Mouse (Mus musculus): Measurements from ENCODE around the gene Slc25a17.
A peak's percentile ranks its signal among the peaks of the same experiment; 100 is the strongest.

Slc25a17 gene

DNA sequence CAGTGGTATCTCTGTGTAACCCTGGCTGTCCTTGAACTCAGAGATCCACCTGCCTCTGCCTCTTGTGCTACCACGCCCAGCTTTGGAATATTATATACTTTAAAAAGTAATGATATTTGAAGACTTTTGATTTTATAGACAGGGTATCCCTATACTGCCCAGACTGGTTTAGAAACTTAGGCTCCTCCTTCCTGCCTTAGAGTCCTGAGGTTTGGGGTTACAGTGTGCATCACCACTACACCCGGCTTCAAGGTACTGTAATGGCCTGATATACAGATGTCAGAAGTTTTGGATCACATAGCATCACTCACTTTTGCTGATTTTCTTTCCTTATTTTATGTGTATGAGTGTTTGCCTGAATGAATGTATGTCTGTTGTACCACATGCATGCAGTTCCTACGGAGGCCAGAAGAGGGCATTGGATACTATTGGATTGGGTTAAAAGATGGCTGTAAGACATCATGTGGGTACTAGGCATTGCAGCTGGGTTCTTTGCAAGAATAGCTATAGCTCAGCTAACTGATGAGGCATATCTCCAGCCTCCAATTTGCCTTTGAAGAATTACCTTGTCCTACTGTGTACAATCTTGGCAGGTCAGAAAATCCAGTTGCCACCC, 5.4 kb downstream of the Slc25a17 start:
- peak; percentile 78 for DNase-seq (ENCODE audit: low read depth, low spot score)

DNA sequence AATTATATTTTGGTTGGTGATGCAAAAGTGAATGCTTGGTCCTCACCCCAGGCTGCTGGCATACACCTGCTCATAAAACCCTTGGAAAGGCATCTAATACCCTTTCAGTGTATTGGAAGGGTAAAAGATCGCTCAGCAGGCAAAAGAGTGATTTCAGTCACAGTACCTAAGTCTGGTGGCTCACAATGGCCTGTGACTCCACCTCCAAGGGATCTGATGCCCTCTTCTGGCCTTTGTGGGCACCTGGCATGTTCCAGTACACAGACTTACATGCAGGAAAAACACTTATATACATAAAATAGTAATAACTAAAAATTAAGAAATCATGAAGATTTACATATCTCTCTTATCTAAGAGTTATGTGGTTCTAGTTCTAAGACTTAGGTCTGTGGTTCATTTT, 8.0 kb downstream of the Slc25a17 start:
- no peak for DNase-seq (ENCODE audit: low read depth, low spot score)

DNA sequence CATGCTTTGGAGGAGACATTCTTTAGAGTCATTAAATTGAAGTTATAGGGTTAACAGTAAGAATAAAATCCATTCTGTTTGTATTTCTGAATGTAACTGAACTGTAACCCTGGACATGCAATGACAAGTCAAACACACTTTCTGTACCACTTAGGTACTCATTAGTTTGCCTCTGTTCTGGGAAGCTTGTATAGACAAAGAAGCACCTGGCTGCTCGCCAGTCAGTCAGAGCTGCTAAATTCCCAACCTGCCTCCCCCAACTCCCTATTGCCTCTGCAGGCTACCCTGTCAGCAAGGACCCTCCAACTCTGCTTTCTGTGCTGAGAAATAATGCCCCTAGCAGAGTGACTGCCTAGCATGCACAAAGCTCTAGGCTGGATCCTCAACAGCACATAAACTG, 10.2 kb downstream of the Slc25a17 start:
- no peak for DNase-seq (ENCODE audit: low read depth, low spot score)

DNA sequence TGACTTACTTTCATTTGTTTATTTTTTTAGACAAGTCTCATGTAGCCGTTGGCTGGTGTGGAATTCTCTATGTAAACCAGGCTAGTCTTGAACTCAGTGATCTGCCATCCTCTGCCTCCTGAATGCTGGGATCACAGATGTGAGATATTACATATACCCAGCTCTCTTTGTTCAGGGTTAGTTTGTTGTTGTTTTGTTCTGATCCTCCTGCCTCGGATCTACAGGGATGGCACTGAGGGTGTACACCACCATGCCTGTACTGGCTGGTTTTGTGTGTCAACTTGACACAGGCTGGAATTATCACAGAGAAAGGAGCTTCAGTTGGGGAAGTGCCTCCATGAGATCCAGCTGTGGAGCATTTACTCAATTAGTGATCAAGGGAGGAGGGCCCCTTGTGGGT, 12.2 kb downstream of the Slc25a17 start:
- no peak for DNase-seq (ENCODE audit: low read depth, low spot score)

DNA sequence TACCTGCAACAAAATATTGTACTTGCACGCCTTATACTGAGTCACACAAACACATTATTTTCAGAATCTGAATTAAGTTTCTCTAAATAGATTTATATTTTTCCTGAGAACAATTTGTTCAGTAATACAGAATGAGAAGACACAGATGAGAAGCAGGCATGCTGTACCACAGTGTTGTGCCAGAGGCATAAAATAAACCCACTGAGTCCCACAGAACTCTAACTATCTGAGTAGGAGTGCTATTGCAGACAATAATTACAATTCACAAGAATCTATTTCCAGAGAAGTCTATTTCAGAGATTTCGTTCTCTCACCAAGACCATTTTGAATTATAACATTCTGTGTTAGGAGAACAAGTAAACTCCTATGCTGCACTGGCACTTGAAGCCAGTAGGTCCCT, 13.1 kb downstream of the Slc25a17 start:
- no peak for DNase-seq (ENCODE audit: low read depth, low spot score)

DNA sequence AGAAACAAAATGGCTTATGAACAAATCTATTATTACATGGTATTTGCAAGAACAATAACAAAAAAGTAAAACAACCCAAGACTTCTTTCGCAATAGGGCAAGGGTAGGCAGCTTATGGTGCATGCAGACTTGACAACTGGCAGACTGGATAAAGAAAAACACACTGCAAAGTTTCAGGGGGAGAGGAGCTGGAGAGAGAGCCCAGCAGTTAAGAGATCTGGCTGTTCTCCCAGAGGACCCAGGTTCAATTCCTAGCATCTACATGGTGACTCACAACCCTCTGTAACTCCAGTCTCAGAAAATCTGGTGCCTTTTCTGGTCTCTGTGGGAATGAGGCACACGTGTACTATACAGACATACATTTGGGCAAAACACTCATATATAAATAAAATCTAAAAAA, 19.2 kb downstream of the Slc25a17 start:
- no peak for DNase-seq (ENCODE audit: low read depth, low spot score)

DNA sequence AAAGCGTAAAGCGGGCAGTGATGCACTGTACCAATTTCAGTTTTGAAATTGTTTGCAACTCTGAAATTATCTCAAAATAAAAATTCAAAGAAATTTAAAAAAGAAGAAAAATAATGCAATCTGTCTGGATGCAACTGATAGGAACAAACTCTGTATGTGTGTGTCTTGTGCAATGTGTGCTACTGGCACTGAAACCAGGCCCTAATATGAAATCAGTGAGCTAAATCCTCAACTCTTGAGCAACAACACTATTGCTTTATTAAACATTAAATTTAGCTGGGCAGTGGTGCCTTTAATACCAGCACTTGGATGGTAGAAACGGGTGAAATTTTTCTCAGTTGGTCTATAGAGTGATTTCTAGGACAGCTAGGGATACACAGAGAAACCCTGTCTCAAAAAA, 21.5 kb downstream of the Slc25a17 start:
- DNase-seq (ENCODE audit: low read depth, low spot score), result no peak

DNA sequence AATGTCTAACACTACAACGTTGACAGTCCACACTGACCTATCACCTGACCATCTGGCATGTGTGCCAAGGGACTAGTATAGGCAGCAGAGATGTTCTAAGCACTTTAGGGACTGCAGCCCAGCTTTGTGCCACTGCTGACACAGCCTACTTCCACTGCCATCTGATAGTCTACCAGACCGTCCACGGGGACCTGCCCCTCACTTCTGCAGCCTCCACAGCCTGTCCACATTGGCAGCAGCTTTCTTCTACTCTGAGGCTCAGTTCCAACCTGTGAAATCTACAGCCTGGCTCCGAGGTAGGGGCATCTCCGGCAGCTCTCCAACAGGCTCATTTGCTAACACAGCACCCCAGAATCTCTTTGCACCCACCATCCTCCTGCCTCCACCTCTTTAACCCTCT, 24.1 kb downstream of the Slc25a17 start:
- no peak for DNase-seq (ENCODE audit: low read depth, low spot score)

DNA sequence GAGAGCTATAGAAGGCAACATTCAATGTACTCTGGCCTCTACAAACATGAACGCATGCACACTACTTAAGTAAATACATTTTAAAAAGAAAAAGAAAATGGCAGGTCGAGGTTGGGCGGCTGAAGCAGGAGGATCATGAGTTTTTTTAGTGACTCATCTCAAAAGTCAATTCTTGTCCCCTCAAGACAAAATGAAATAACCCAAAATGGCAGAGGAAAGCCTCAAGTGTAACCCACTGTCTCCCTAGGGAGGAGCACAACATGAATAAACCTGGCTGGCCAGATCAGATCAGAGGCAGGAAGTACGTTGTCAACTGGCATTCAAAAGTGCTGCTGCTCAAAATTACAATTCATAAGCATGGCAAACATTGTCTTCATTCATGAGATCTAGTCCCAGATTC, 28.1 kb downstream of the Slc25a17 start:
- DNase-seq (ENCODE audit: low read depth, low spot score), result no peak

DNA sequence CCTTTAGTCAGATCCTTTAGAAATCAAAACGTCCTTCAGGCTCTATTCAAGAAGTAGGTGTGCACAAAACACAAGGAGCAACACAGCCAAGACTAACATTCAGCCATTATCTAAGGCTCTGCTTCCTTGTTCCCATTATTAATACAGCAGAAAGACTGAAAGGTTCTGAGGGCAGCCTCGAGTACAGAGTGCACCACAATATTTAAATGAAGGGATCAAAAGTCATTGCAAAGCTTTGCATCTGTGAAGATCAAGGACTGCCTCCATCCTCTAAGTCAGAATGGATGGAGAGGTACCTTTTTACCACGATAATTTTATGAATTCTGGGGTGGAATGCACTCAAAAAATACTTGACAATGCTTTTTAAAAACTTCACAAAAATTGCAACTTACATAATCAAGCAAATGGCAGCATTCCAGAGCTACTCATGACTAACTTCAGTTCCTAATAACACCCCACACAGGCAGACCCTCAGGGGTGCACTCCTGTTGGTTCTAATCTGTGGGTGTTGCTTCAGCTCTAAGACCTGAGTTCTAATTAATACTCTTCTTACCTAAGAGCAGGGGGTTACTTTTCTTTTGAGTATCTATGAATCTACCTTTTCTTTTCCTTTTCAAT, 29.7 kb downstream of the Slc25a17 start:
- DNase-seq (ENCODE audit: low read depth, low spot score), result no peak

DNA sequence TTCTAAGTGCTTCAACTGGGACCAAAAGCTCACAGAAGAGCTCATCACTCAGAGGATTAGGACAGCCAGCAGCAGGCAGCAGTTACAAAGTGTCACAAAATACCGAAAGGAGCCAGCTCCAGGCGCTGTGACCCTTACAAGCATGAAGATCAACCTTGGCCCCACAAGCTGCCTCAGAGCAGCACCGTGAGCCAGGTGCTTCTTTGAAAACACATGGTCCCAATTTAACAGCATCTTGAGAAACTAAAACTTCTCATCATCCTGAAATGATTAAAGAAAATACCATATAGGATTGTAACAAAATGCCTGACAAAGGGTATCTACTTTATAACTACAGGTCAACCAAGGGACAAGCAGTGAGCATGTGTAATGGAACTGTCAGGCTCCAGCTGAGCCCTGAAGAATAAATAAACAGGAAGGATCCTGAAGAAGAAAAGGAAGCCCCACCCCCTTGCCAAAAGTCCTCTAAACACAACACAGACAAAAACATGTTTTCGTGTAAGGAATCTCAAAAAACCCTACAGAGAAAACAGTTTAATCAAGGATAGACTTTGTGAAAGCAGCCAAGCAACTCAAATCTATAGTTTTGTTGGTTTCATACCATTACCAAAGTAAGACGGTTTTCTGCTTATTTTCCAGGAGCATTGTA, 30.8 kb downstream of the Slc25a17 start:
- peak; percentile 55 for DNase-seq (ENCODE audit: low read depth, low spot score)

DNA sequence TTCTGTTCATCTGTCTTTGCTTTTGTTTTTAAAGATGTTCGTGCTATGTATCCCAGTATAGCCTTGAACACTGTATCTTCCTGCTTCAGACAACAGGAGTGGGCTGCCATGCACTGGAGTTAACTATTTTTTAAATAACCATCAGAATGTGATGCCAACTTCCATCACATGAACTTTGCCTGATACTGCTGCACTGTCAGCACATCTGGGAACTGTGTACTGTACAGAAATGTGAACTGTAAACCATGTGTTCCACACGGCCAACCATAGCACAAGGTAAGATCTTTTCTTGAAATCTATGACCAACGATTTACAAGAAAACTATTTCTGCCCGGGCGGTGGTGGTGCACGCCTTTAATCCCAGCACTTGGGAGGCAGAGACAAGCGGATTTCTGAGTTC, 33.1 kb downstream of the Slc25a17 start:
- DNase-seq (ENCODE audit: low read depth, low spot score), result no peak

DNA sequence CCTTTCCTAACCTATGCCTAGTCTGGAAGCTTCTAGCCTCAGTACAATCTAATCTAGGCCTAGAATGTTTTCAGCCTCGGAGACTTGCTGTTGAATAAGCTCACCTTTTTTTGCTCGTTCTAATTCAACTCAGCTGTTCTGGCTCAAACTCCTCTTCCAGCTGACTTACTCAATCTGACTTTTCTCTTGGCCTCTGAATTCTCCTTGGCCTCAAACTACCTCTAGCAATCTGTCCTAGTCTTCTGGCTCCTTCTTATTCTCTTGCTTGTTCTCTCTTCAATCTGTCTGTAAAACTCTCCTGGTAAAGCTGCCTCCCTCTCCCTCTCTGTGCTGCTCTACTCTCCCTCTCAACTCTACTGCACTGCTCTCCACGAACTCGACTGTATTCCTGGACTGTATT, 35.6 kb downstream of the Slc25a17 start:
- DNase-seq (ENCODE audit: low read depth, low spot score), result no peak

DNA sequence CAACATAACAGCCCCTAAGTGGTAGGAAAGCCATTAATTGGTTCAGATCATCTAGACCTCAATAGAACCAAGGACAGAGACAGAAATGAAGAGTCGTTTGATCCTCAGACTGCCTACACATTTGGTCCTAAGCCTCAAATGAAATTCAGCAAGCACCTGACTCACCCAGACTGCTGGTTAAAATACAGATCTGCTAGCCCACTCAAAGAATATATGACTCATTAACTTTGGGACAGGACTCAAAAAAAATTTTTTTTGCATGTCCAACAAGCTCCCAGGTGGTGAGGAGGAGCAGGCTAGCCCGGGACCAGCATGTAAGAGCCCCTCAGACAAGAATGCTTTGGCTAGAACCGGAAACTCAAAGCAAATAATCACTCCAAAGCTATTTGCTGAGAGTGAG, 40.5 kb downstream of the Slc25a17 start:
- no peak for DNase-seq (ENCODE audit: low read depth, low spot score)

DNA sequence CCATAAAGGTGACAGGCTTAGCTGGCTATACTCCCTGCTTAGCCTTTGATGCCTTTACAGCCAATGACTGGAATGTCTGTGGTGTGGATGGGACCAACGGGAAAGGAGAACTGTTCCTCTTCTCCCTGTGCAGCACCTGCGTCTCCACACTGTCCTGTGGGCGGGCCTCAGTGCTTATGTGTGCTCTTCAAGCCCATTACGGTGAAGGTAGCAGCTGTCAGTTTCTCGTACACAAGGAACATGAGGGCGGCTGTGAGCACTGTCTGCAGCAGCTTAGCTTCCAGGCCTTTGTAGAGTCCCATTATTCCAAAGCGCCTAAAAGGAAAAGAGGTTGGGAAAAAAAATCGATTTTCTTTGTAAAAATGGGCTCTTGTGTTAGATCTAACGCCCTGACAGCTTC, 41.1 kb downstream of the Slc25a17 start:
- no peak for DNase-seq (ENCODE audit: low read depth, low spot score)

DNA sequence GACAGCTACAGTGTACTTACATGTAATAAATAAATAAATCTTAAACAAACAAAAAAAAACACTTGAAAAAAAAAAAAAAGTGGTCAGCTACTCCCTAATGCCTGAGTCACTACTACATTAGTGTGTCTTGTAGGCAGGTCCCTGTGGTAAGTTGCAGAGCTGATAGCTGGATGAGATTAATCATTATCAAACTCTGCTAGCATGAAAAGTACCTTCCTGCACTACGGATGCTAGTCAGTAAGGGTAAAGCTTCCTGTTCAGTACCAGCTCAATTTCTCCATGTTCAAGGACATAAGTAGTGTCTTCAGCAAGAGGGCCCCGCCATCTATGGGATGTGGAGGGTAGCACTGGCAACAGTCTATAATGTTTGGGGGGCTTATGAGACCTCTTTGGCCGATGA, 46.7 kb downstream of the Slc25a17 start:
- DNase-seq (ENCODE audit: low read depth, low spot score), result no peak

DNA sequence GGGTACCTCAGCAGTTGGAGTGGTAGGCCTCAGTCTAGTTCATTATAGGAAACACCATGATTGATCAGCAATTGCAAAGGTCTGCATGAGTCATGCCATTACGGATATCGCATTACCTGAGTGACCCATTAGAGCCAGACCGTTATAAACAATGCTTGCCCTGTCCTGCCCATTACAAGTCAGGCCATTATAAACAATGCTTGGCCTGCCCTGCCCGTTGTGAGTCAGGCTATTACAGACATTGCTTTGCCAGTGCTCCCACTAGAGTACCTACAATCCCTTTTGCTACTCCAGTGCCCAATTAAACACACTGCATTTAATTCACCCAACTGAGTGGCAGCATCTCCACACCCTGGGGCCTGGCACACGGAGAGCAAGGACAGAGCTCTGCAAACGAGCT, 49.6 kb downstream of the Slc25a17 start:
- DNase-seq (ENCODE audit: low read depth, low spot score), result no peak

DNA sequence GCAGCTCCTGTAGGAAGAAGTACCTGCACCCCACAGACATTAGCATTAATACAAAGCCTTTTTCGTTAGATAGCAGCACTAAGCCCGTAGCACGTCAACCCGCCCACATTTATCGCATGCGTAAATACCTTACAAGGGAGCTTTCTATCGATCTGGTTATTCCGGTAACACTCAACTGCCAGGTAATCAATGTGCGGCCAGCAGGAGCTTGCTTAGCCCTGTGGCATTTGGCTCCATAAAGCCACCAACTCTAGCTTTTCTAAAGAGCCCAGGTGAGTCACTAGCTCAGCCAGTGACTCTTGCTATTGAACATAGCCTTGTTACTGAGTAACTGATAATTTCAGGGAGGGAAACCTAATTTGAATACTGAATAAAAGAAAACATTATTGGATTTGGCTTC, 50.3 kb downstream of the Slc25a17 start:
- DNase-seq (ENCODE audit: low read depth, low spot score), result no peak

DNA sequence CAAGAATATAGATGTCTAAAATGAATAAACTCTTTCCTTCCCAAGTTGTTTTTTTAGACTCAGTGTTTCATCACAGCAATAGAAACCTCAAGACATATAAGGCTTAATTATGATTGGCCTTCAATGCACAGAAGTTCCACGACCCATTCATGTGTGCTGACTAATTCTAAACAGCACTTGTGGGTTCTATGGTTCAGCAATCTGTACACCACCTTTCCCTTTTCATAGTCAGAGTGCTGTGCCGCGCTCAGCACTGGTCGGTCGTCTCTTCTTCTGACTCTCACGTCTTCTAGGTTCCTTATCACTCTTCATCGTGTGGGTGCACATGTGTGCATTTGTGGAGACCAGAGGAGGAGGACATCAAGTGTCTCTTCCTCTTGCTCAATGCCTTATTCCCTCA, 52.6 kb downstream of the Slc25a17 start:
- DNase-seq (ENCODE audit: low read depth, low spot score), result no peak

DNA sequence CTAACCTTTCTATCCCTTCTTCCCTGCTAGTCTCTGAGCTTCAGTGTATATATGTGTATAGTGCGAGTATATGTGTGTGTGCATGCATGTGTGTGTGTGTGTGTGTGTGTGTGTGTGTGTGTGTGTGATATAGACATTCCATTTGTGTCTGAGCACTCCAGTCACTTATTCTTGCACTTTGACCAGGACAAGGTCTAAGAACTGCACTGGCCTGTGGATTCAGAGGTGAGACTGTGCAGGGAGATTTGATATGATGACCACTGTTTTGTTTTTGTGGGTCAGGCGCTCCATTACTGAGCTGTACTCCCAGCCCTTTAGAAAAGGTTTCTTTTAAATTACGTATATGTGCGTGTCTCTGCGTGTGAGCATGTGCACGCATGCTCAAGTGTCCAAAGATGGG, 54.1 kb downstream of the Slc25a17 start:
- DNase-seq (ENCODE audit: low read depth, low spot score), result no peak

DNA sequence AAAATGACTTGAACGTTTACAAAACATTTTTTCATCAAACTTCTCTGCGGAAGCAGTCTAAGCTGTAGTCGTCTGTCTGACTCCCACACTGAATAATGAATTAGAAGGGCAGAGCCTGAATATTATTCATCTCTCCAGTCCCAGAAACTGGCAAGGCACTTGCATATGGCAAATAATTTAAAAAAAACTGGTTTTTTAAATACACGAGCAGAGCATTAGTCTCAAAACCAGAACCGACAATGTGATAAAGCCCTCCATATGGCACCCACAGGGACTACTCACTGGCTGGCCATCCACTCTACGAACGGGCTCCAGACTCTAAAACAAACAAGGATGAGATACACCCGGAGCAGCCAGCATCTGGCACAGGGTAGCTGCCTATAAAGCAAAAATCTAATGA, 55.6 kb downstream of the Slc25a17 start:
- DNase-seq (ENCODE audit: low read depth, low spot score), result no peak

DNA sequence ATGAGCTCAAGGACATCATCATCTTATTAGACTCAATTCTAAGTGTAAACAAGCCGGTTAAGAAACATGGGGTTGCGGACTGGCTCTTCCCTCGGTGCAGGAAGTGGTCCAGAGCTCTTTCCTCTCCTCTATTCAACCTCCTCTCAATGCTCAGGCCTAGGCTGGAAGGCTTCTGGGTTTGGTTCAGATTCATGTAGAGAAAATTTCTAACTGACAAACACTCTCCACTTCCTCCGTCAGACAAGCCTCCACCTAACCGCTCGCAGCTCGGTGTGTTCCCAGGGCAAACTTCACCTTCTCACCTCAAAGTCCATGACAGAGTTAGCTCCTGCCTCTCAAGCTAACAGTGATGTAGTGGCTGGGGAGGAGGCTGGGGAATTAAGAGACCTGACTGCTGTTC, 56.6 kb downstream of the Slc25a17 start:
- DNase-seq (ENCODE audit: low read depth, low spot score), result no peak

DNA sequence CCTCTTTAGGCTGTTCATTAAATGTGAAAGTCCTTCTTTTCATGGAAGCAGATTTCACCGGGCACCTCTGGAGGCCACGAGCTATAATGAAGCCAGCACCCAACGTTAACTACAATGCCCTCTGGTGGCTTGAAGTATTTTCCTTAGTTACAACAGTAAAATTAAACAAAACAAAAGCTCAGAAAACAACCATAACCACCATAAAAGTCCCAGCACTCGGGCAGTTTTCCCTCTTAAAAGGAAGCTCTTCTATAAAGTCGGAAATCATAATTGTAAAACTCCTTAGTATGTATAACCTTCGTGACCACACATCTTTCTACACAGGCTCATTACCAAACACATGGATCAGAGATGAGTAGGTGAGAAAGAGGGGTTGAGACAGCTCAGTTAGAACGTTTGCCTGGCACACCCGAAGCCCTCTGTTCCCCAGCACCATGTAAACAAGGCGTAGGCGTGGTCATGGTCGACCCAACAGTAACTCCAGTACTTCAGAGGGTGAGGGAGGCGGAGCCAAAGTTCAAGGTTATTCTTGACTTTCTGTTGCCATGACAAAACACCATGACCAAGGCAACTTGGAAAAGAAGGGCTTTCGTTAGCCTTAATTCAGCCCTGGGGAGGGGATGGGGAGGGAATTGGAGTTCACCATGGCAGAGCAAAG, 58.3 kb downstream of the Slc25a17 start:
- peak; percentile 90 for DNase-seq (ENCODE audit: low read depth, low spot score)
